Mouse (Mus musculus): Measurements from ENCODE around the gene Vwa7.
"Not testable (repeated sequence)": the region's sequence is repeated elsewhere in the genome, so short reads cannot be mapped to it uniquely, and the experiment has no call there.

Gene Vwa7

GRCm38 (mm10) chr17:34998526-34999430 is 17.6 kb upstream of the Vwa7 start:
- Histone ChIP-seq H3K4me1 (replicated peaks; ENCODE audit: low read depth, low read length) (peaks cover 57% of the 10 kb centered on the region), H3K9me3 (ENCODE audit: low read length) (no peaks in the 10 kb centered on the region), H3K36me3 (ENCODE audit: insufficient read depth, low read length) (peaks cover 52% of the 10 kb centered on the region), H3K27me3 (ENCODE audit: insufficient read depth, low read length) (no peaks in the 10 kb centered on the region), H3K4me3 (replicated peaks; ENCODE audit: low read length) (peak overlapping the region; percentile 97)
- TF ChIP-seq CTCF (conservative IDR thresholded peaks at IDR 0.05; ENCODE audit: low read length): no peak
- TF ChIP-seq POU5F1 (IDR thresholded peaks at IDR 0.05; ENCODE audit: borderline replicate concordance, low read length): no peak
- TF ChIP-seq NANOG (IDR thresholded peaks at IDR 0.05; ENCODE audit: borderline replicate concordance, low read length): no peak

DNA sequence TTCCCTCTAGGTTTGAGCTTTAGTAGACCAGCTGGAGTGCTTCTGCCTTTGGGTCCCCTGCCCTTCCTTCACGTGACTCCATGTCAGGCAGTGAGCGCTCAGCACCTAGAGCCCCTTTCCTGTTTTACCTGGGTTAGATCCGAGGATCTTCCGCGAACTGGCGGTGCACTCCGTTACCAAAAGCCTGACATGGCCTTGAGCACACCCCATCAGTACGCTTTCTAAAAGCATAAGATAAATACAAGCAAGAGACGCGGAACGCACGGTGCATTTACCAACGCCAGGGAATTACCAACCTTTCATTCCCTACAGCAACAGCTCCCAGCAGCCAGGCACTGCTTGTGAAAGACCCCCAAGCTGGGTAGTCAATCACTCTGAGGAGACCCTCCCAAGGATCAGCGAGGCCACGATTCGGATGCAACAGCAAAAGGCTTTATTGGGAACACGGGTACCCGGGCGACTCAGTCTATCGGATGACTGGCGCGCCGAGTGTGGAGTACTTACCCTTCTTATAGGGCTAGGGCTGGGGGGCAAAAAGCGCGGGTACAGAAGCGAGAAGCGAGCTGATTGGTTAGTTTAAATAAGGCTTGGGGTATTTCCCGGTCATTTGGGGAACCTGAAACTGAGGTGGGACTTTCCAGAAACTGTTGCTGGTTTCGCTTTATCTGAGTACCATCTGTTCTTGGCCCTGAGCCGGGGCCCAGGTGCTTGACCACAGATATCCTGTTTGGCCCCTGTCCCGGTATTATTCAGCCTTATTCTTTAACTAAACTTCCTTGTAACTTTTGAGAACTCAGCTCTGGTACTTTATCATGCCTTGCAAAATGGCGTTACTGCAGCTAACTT is 16.3 kb upstream of the Vwa7 start:
- H3K9me3 ChIP-seq (ENCODE audit: low read length); H3K27me3 ChIP-seq (ENCODE audit: insufficient read depth, low read length): not testable (repeated sequence)
- Histone ChIP-seq H3K4me3 (replicated peaks; ENCODE audit: low read length) (peak overlapping the region; percentile 97), H3K36me3 (ENCODE audit: insufficient read depth, low read length) (peaks cover 66% of the 10 kb centered on the region), H3K4me1 (replicated peaks; ENCODE audit: low read depth, low read length) (peaks cover 71% of the 10 kb centered on the region)

- no peaks in the 10 kb centered on the region for H3K27me3 ChIP-seq (ENCODE audit: insufficient read depth, low read length)
- peaks cover 70% of the 10 kb centered on the region for H3K36me3 ChIP-seq (ENCODE audit: insufficient read depth, low read length)
- peaks cover 78% of the 10 kb centered on the region for H3K4me1 ChIP-seq (replicated peaks; ENCODE audit: low read depth, low read length)
- no peaks in the 10 kb centered on the region for H3K9me3 ChIP-seq (ENCODE audit: low read length)
- TF ChIP-seq NANOG (IDR thresholded peaks at IDR 0.05; ENCODE audit: borderline replicate concordance, low read length): no peak
- TF ChIP-seq CTCF (conservative IDR thresholded peaks at IDR 0.05; ENCODE audit: low read length): no peak
- TF ChIP-seq POU5F1 (IDR thresholded peaks at IDR 0.05; ENCODE audit: borderline replicate concordance, low read length): no peak
- H3K4me3 ChIP-seq (replicated peaks; ENCODE audit: low read length): peak within 1 kb of the TSS; percentile 97
These were observed 15.5 kb upstream of the Vwa7 start, which contains the start of gene Vars for GRCm38 (mm10) chr17:35000717-35001451. Gene Vars (plus strand): TSS chr17:35000987.

GRCm38 (mm10) chr17:35001452-35002152 is 14.8 kb upstream of the Vwa7 start:
- Histone ChIP-seq H3K9me3 (ENCODE audit: low read length) (no peaks in the 10 kb centered on the region), H3K4me1 (replicated peaks; ENCODE audit: low read depth, low read length) (peaks cover 73% of the 10 kb centered on the region), H3K4me3 (replicated peaks; ENCODE audit: low read length) (peak overlapping the region; percentile 97), H3K36me3 (ENCODE audit: insufficient read depth, low read length) (peaks cover 71% of the 10 kb centered on the region), H3K27me3 (ENCODE audit: insufficient read depth, low read length) (no peaks in the 10 kb centered on the region)
- no peak for TF ChIP-seq CTCF (conservative IDR thresholded peaks at IDR 0.05; ENCODE audit: low read length)
- no peak for TF ChIP-seq POU5F1 (IDR thresholded peaks at IDR 0.05; ENCODE audit: borderline replicate concordance, low read length)
- TF ChIP-seq NANOG (IDR thresholded peaks at IDR 0.05; ENCODE audit: borderline replicate concordance, low read length): no peak

DNA sequence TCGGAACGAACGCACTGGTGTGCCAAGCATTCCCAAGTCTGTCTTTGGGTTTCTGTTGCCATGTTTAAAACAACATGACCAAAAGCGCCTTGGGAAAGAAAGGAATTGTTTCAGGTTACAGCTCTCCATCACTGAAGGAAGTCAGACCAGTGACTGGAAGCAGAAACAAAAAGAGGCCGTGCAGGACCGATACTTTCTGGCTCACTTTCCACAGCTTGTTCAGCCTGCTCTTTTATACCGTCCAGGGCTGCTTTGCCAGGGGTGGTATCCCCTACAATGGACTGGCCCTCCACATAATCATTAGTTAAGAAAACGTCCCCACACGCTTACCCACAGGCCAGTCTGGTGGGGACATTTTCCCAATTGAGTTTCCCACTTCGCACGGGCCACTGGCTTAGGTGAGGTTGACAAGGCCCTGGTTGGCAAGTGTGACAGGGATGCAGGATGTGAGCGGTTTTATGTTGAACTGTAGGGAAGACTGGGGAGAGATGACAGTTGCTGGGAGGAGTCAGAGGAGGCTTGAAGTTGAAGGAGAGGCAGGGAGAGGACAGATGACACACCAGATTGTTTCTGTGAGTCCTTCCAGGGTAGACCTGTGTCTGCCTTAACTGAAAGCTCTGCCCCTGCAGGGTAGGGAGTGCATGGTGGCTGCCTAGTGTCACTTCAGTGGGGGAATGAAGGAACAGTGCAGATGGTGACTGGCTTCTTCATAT is 14.1 kb upstream of the Vwa7 start:
- Histone ChIP-seq H3K27me3 (ENCODE audit: insufficient read depth, low read length) (no peaks in the 10 kb centered on the region), H3K4me1 (replicated peaks; ENCODE audit: low read depth, low read length) (peaks cover 66% of the 10 kb centered on the region), H3K9me3 (ENCODE audit: low read length) (no peaks in the 10 kb centered on the region), H3K36me3 (ENCODE audit: insufficient read depth, low read length) (peaks cover 71% of the 10 kb centered on the region), H3K4me3 (replicated peaks; ENCODE audit: low read length) (peak overlapping the region; percentile 97)
- TF ChIP-seq CTCF (conservative IDR thresholded peaks at IDR 0.05; ENCODE audit: low read length) (no peak), NANOG (IDR thresholded peaks at IDR 0.05; ENCODE audit: borderline replicate concordance, low read length) (no peak), POU5F1 (IDR thresholded peaks at IDR 0.05; ENCODE audit: borderline replicate concordance, low read length) (no peak)

DNA sequence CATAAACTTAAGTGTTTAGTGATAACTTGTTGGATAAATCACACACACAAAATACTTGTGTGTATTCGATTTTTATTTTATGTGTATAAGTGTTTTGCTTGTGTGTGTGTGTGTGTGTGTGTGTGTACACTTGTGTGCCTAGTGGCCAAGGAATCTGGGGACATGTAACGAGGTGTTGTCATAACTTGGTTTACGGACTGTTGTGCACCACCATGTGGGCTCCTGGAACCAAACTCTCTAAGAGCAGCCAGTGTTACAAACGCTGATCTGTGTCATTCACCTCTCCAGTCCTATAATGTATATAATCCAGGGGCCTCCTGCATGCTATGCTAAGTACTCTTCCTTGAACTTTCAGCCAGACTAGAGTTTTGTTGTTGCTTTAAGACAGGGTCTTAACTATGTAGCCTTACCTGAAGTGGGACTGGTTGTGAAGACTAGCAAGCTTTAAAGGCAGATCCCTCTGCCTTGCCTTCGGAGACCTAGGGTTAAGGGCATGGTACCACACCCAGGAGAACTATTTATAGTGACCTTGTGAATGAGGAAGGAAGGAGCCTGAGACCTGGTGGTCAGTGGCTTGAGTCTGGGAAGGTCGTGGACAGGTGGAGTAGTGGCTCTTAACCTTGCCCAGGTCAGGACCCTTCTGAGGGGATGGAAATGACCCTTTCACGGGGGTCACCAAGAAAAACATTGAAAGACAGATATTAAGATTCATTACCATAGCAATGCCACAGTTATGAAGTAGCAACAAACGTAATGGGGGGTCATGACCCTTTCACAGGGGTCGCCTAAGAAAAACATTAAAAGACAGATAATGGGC is 13.1 kb upstream of the Vwa7 start:
- no peaks in the 10 kb centered on the region for H3K9me3 ChIP-seq (ENCODE audit: low read length)
- H3K4me3 ChIP-seq (replicated peaks; ENCODE audit: low read length): peak overlapping the region; percentile 97
- no peaks in the 10 kb centered on the region for H3K27me3 ChIP-seq (ENCODE audit: insufficient read depth, low read length)
- peaks cover 71% of the 10 kb centered on the region for H3K36me3 ChIP-seq (ENCODE audit: insufficient read depth, low read length)
- TF ChIP-seq CTCF (conservative IDR thresholded peaks at IDR 0.05; ENCODE audit: low read length) (no peak), NANOG (IDR thresholded peaks at IDR 0.05; ENCODE audit: borderline replicate concordance, low read length) (no peak), POU5F1 (IDR thresholded peaks at IDR 0.05; ENCODE audit: borderline replicate concordance, low read length) (no peak)
- H3K4me1 ChIP-seq (replicated peaks; ENCODE audit: low read depth, low read length): peaks cover 64% of the 10 kb centered on the region

All from E14TG2a.4 (cell line).